Mouse (Mus musculus): Measurements from ENCODE around the gene Ubr3.

- no peak for TF ChIP-seq CHD2 (IDR thresholded peaks at IDR 0.05; ENCODE audit: low read depth, low read length)
- no peak for TF ChIP-seq MAFK (IDR thresholded peaks at IDR 0.05; ENCODE audit: insufficient read depth, low read depth, low read length)
These were observed 27.9 kb downstream of the Ubr3 start for GRCm38 (mm10) chr2:69924943-69925342.
